Mouse (Mus musculus) heart, postnatal 0 days (tissue): ENCODE results near the gene Rbm48.

Source experiments
- CTCF ChIP-seq: IDR thresholded peaks from 2 replicates; pipeline ENCODE4 v1.5.1; 2016; ENCODE audit warnings: antibody characterized with exemption, control low read depth, low read depth
- EP300 ChIP-seq: IDR thresholded peaks from 2 replicates; pipeline ENCODE4 v1.6.1; 2016; ENCODE audit warnings: antibody characterized with exemption, low read depth

- TF ChIP-seq CTCF: no peak
- no peak for TF ChIP-seq EP300
These were observed 35.9 kb upstream of the Rbm48 start for GRCm38 (mm10) chr5:3632285-3632684.
